Mouse (Mus musculus): Measurements from ENCODE around the gene Tnni1.

Gene Tnni1

GRCm38 (mm10) chr1:135811016-135811646, 31.9 kb downstream of the Tnni1 start:
- DNase-seq, result peak; percentile 78 to 81

- no peak for DNase-seq
These were observed 33.0 kb downstream of the Tnni1 start for GRCm38 (mm10) chr1:135812205-135812604.

- no peak for DNase-seq
These were observed 33.4 kb downstream of the Tnni1 start for GRCm38 (mm10) chr1:135812618-135813017.

- DNase-seq, result no peak
These were observed 33.8 kb downstream of the Tnni1 start for GRCm38 (mm10) chr1:135813071-135813470.

GRCm38 (mm10) chr1:135813687-135814395, 34.6 kb downstream of the Tnni1 start:
- DNase-seq, result no peak

- no peak for DNase-seq
These were observed 35.3 kb downstream of the Tnni1 start for GRCm38 (mm10) chr1:135814531-135814930.

- DNase-seq, result no peak
These were observed 38.4 kb downstream of the Tnni1 start for GRCm38 (mm10) chr1:135817595-135817994.

GRCm38 (mm10) chr1:135818481-135819086, 39.4 kb downstream of the Tnni1 start, which contains the start of gene Lad1:
Gene Lad1, plus strand, starts transcription at chr1:135818598.
- DNase-seq, result peak; percentile 14 to 34

- no peak for DNase-seq
These were observed 40.8 kb downstream of the Tnni1 start for GRCm38 (mm10) chr1:135820071-135820470.

- DNase-seq, result no peak
These were observed 41.6 kb downstream of the Tnni1 start for GRCm38 (mm10) chr1:135820736-135821364.

- no peak for DNase-seq
These were observed 42.5 kb downstream of the Tnni1 start for GRCm38 (mm10) chr1:135821780-135822179.

- peak in 1 of 2 experiments; percentile 11 for DNase-seq
These were observed 49.7 kb downstream of the Tnni1 start for GRCm38 (mm10) chr1:135828918-135829317.

- DNase-seq, result no peak
These were observed 55.1 kb downstream of the Tnni1 start for GRCm38 (mm10) chr1:135834206-135834859.

- no peak for DNase-seq
These were observed 55.7 kb downstream of the Tnni1 start for GRCm38 (mm10) chr1:135834983-135835382.

GRCm38 (mm10) chr1:135835716-135836483, 56.7 kb downstream of the Tnni1 start, which contains the start of gene Tnnt2:
Gene Tnnt2, plus strand, starts transcription at chr1:135836354.
- DNase-seq, result no peak

GRCm38 (mm10) chr1:135838626-135839025, 59.4 kb downstream of the Tnni1 start:
- no peak for DNase-seq

GRCm38 (mm10) chr1:135839065-135839464, 59.8 kb downstream of the Tnni1 start:
- no peak for DNase-seq

GRCm38 (mm10) chr1:135840675-135841395, 61.6 kb downstream of the Tnni1 start:
- no peak for DNase-seq

- no peak for DNase-seq
These were observed 64.5 kb downstream of the Tnni1 start for GRCm38 (mm10) chr1:135843519-135844262.

GRCm38 (mm10) chr1:135844481-135844880, 65.2 kb downstream of the Tnni1 start:
- DNase-seq, result no peak

GRCm38 (mm10) chr1:135846632-135847031, 67.4 kb downstream of the Tnni1 start:
- no peak for DNase-seq

Measured in cerebellum, postnatal 36 days (tissue).